In genomic region chr7:94594643-94595042, GRCm38 (mm10) we compare ENCODE assay signal across 23 mouse cellular contexts.
"Had no signal": no experiment of that assay in that cellular context is flagged by ENCODE, and none has a peak within 500 bp of the region (broad histone marks: within the 10 kb centered on the region; RNA-seq: fewer than 3 reads in every experiment).

No protein-coding gene starts in this region.

- H3K4me2 ChIP-seq: kidney, embryonic 15.5 days; limb, embryonic 13.5 days; liver, embryonic 12.5 days; liver, embryonic 15.5 days; lung, embryonic 15.5 days; midbrain, embryonic 11.5 days; midbrain, embryonic 15.5 days; neural tube, embryonic 13.5 days; stomach, embryonic 15.5 days had no signal

- H3K9ac ChIP-seq: kidney, embryonic 15.5 days; limb, embryonic 13.5 days; liver, embryonic 12.5 days; liver, embryonic 15.5 days; lung, embryonic 15.5 days; midbrain, embryonic 15.5 days; neural tube, embryonic 13.5 days; stomach, embryonic 15.5 days had no signal

- H3K4me3 ChIP-seq: kidney, embryonic 15.5 days; limb, embryonic 10.5 days; limb, embryonic 13.5 days; liver, embryonic 12.5 days; liver, embryonic 15.5 days; lung, embryonic 15.5 days; midbrain, embryonic 15.5 days; myocyte; neural tube, embryonic 13.5 days; stomach, embryonic 15.5 days had no signal

- H3K36me3 ChIP-seq: kidney, embryonic 15.5 days; limb, embryonic 10.5 days; limb, embryonic 13.5 days; liver, embryonic 12.5 days; liver, embryonic 15.5 days; lung, embryonic 15.5 days; midbrain, embryonic 15.5 days; neural tube, embryonic 13.5 days; stomach, embryonic 15.5 days had no signal

- ATAC-seq: liver, embryonic 12.5 days; midbrain, embryonic 15.5 days had no signal

- H3K27me3 ChIP-seq: kidney, embryonic 15.5 days; limb, embryonic 13.5 days; liver, embryonic 12.5 days; liver, embryonic 15.5 days; lung, embryonic 15.5 days; midbrain, embryonic 15.5 days; neural tube, embryonic 13.5 days; stomach, embryonic 15.5 days had no signal

- DNase-seq: kidney, adult 8-10 months; kidney, postnatal 10 days; kidney, postnatal 36 days; layer of hippocampus, adult 9-11 months; liver; lung, adult 18-20 months; lung, postnatal 10 days; lung, postnatal 4 days; retina, postnatal 1 day; right cerebral cortex, postnatal 25 days; spleen, adult 18-20 months; thymus, postnatal 25 days had no signal

- H3K9me3 ChIP-seq: kidney, embryonic 15.5 days; limb, embryonic 10.5 days; limb, embryonic 13.5 days; liver, embryonic 12.5 days; liver, embryonic 15.5 days; lung, embryonic 15.5 days; midbrain, embryonic 15.5 days; neural tube, embryonic 13.5 days; stomach, embryonic 15.5 days had no signal

- H3K4me1 ChIP-seq: kidney, embryonic 15.5 days; limb, embryonic 10.5 days; limb, embryonic 13.5 days; liver, embryonic 12.5 days; liver, embryonic 15.5 days; lung, embryonic 15.5 days; midbrain, embryonic 15.5 days; neural tube, embryonic 13.5 days; stomach, embryonic 15.5 days had no signal

- H3K27ac ChIP-seq: kidney, embryonic 15.5 days; limb, embryonic 10.5 days; limb, embryonic 13.5 days; liver, embryonic 12.5 days; liver, embryonic 15.5 days; lung, embryonic 15.5 days; midbrain, embryonic 15.5 days; neural tube, embryonic 13.5 days; stomach, embryonic 15.5 days had no signal
